Mouse (Mus musculus) lung, postnatal 25 days (tissue): ENCODE measurements around the gene Ncam2.

Source experiments
- DNase-seq: peaks from one replicate; pipeline ENCODE4 v3.0.0; 2022; ENCODE audit warnings: low spot score

Gene Ncam2

GRCm38 (mm10) chr16:81651550-81651949, 451.1 kb downstream of the Ncam2 start:
- DNase-seq, result no peak

DNA sequence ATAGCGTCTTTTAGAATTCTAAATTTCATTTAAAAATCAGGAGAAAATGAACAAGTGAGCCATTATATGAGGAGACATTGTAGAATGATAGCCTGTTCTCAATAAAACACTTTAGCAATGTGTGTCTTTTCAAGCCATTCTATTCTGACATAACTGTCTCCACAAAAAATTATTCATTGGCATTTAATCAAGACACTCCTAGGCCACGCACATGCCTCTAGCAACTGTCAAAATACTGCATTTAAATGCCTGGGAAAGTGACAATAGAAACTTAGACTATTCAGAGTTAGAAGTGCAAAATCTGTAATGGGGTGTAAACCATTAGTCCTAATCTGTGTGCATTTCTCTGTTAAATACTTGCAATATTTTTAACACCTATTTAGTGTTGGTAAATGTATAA, 456.1 kb downstream of the Ncam2 start:
- DNase-seq, result no peak

DNA sequence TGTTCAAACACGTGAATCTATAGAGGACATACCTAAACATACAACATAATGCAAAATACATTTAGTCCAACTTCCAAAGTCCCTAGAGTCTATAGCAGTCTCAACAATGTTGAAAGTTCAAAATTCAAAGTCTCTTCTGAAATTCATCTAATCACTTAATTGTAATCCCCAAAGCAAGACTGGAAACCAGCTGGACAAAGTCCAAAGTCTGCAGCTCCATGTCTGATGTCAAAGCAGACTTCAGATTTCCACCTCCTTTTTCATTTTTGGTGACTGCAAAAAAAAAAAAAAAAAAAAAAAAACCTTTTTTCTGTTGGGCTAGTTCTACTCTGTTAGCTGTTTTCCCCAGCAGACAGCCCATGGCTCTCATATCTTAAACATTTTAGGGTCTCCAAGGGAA, 473.4 kb downstream of the Ncam2 start:
- no peak for DNase-seq

GRCm38 (mm10) chr16:81675546-81675945, 475.0 kb downstream of the Ncam2 start:
- DNase-seq, result no peak
